ENCODE assay signal across 7 mouse cellular contexts in genomic region chr4:135382316-135382715, GRCm38 (mm10). TPM values are rescaled to one million over a fixed set of nuclear protein-coding genes. Genes with fewer than 3 reads are reported as not detected.
DNase-seq lines count a peak whose midpoint lies in the region; ATAC-seq and TF ChIP-seq lines count a peak whose summit lies in the region.

No protein-coding gene starts in this region.

- H3K9ac ChIP-seq in ES-Bruce4 (ENCODE audit: low read depth, poor library complexity, severe bottlenecking), result no peak overlapping the region
- no peak overlapping the region for H3K9ac ChIP-seq in forebrain, postnatal 0 days
- no peak overlapping the region for H3K9ac ChIP-seq in intestine, embryonic 16.5 days (ENCODE audit: low read depth, low read length)
- H3K9ac ChIP-seq in liver, embryonic 11.5 days (ENCODE audit: low read depth, low read length), result no peak overlapping the region

- TF ChIP-seq CTCF in ES-Bruce4 (IDR thresholded peaks at IDR 0.05; ENCODE audit: low read depth, low read length), result peak; percentile 98
- TF ChIP-seq CTCF in forebrain, postnatal 0 days (IDR thresholded peaks at IDR 0.05; ENCODE audit: low read depth), result peak; percentile 97

- H3K4me3 ChIP-seq in ES-Bruce4 (ENCODE audit: low read depth, low read length), result no peak overlapping the region
- H3K4me3 ChIP-seq in forebrain, postnatal 0 days (ENCODE audit: low read depth, low read length), result no peak overlapping the region
- no peak overlapping the region for H3K4me3 ChIP-seq in intestine, embryonic 16.5 days (ENCODE audit: low read length)
- no peak overlapping the region for H3K4me3 ChIP-seq in liver, embryonic 11.5 days (ENCODE audit: low read depth, low read length)

- no peak overlapping the region for H3K27ac ChIP-seq in ES-Bruce4 (ENCODE audit: insufficient read depth, low read length)
- no peak overlapping the region for H3K27ac ChIP-seq in forebrain, postnatal 0 days (ENCODE audit: low read depth, low read length)
- no peak overlapping the region for H3K27ac ChIP-seq in intestine, embryonic 16.5 days (ENCODE audit: low read length)
- no peak overlapping the region for H3K27ac ChIP-seq in liver, embryonic 11.5 days (ENCODE audit: low read depth, low read length)

- no peak for TF ChIP-seq POLR2A in ES-Bruce4 (IDR thresholded peaks at IDR 0.05; ENCODE audit: insufficient read depth, low read length)

- WGBS in forebrain, postnatal 0 days, result 4% methylated on average over 14 of the region's 14 CpGs
- 5% methylated on average over 14 of the region's 14 CpGs for WGBS in intestine, embryonic 16.5 days
- WGBS in liver, embryonic 11.5 days, result 4% methylated on average over 14 of the region's 14 CpGs

- no peak overlapping the region for H3K4me2 ChIP-seq in forebrain, postnatal 0 days (ENCODE audit: low read depth)
- no peak overlapping the region for H3K4me2 ChIP-seq in intestine, embryonic 16.5 days (ENCODE audit: low read depth, low read length)
- H3K4me2 ChIP-seq in liver, embryonic 11.5 days, result no peak overlapping the region

- DNase-seq in B cell, adult 2 months, result peak; percentile 75 to 78
- peak; percentile 62 for DNase-seq in c-Kit-positive CD71-positive TER-119-negative erythroid progenitor cells, embryonic 14.5 days (ENCODE audit: low read depth)
- DNase-seq in forebrain, postnatal 0 days, result peak; percentile 93
- DNase-seq in liver, embryonic 11.5 days (ENCODE audit: low spot score), result peak; percentile 71
- peak; percentile 71 to 76 for DNase-seq in right cerebral cortex, adult 2 months (ENCODE audit: low spot score in 2 of 2)

- no peak for TF ChIP-seq EP300 in ES-Bruce4 (IDR thresholded peaks at IDR 0.05; ENCODE audit: insufficient read depth, low read depth, low read length)

- no peaks in the 10 kb centered on the region for H3K27me3 ChIP-seq in ES-Bruce4 (ENCODE audit: control insufficient read depth, insufficient read depth, low read length, poor library complexity, severe bottlenecking)
- H3K27me3 ChIP-seq in forebrain, postnatal 0 days (ENCODE audit: insufficient read depth, low read length), result no peaks in the 10 kb centered on the region
- H3K27me3 ChIP-seq in intestine, embryonic 16.5 days (replicated peaks; ENCODE audit: control insufficient read depth, insufficient read depth, low read length), result no peaks in the 10 kb centered on the region
- no peaks in the 10 kb centered on the region for H3K27me3 ChIP-seq in liver, embryonic 11.5 days (replicated peaks; ENCODE audit: control insufficient read depth, insufficient read depth, low read length)

- peaks cover 6% of the 10 kb centered on the region for H3K4me1 ChIP-seq in ES-Bruce4 (ENCODE audit: control insufficient read depth, insufficient read depth, low read length)
- no peaks in the 10 kb centered on the region for H3K4me1 ChIP-seq in forebrain, postnatal 0 days (ENCODE audit: insufficient read depth)
- H3K4me1 ChIP-seq in intestine, embryonic 16.5 days (ENCODE audit: control insufficient read depth, insufficient read depth, low read length), result peaks cover 6% of the 10 kb centered on the region; the same call in 1 of the 2 replicates
- no peaks in the 10 kb centered on the region for H3K4me1 ChIP-seq in liver, embryonic 11.5 days (replicated peaks; ENCODE audit: control insufficient read depth, insufficient read depth, low read length)

- H3K36me3 ChIP-seq in ES-Bruce4 (ENCODE audit: control insufficient read depth, insufficient read depth, low read length, poor library complexity, severe bottlenecking), result no peaks in the 10 kb centered on the region
- H3K36me3 ChIP-seq in forebrain, postnatal 0 days (ENCODE audit: insufficient read depth), result no peaks in the 10 kb centered on the region
- H3K36me3 ChIP-seq in intestine, embryonic 16.5 days (ENCODE audit: control insufficient read depth, insufficient read depth, low read length), result no peaks in the 10 kb centered on the region
- H3K36me3 ChIP-seq in liver, embryonic 11.5 days (ENCODE audit: control insufficient read depth, insufficient read depth, low read length), result no peaks in the 10 kb centered on the region

- ATAC-seq in forebrain, postnatal 0 days, result peak; percentile 76
- ATAC-seq in intestine, embryonic 16.5 days, result 0 out of 2 replicates have a peak, but pooled peaks have one; percentile 44
- ATAC-seq in liver, embryonic 11.5 days (replicated peaks; ENCODE audit: low FRiP score), result no peak

- H3K9me3 ChIP-seq in ES-Bruce4 (replicated peaks; ENCODE audit: control insufficient read depth, insufficient read depth, low read length, poor library complexity, severe bottlenecking), result no peaks in the 10 kb centered on the region
- H3K9me3 ChIP-seq in forebrain, postnatal 0 days (ENCODE audit: low read length), result no peaks in the 10 kb centered on the region
- no peaks in the 10 kb centered on the region for H3K9me3 ChIP-seq in intestine, embryonic 16.5 days (ENCODE audit: control insufficient read depth, low read length)
- H3K9me3 ChIP-seq in liver, embryonic 11.5 days (ENCODE audit: control insufficient read depth, low read length), result no peaks in the 10 kb centered on the region

RNA-seq across cellular contexts. Expression of gene Ncmap, which starts 15.7 kb away (rescaled TPM):
- 2.3 TPM in 2 replicates for polyA plus RNA-seq in ES-Bruce4 (2011; ENCODE audit: insufficient read depth, insufficient read length, low read depth, missing spikeins)
- 0.90 and 1.2 TPM in 2 replicates for total RNA-seq in forebrain, postnatal 0 days (2014; rRNA removed)
- polyA plus RNA-seq in forebrain, postnatal 0 days (2015; fragmentation: Nextera tagmentation; extraction: Ambion mirVana), result 0.63 and 0.86 TPM in 2 replicates
- polyA plus RNA-seq in intestine, embryonic 16.5 days (2015; fragmentation: Nextera tagmentation; extraction: Ambion mirVana), result 6.1 and 7.3 TPM in 2 replicates
- 0.86 TPM in 1 of 2 replicates, not detected in the other for polyA plus RNA-seq in liver, embryonic 11.5 days (2014; fragmentation: Nextera tagmentation; extraction: Ambion mirVana)

RNA-seq across cellular contexts. Expression of gene Srrm1, which starts 29.2 kb away (rescaled TPM):
- polyA plus RNA-seq in ES-Bruce4 (2011; ENCODE audit: insufficient read depth, insufficient read length, low read depth, missing spikeins), result 410 and 411 TPM in 2 replicates
- 38.5 and 46.6 TPM in 2 replicates for total RNA-seq in forebrain, postnatal 0 days (2014; rRNA removed)
- 129 and 173 TPM in 2 replicates for polyA plus RNA-seq in forebrain, postnatal 0 days (2015; fragmentation: Nextera tagmentation; extraction: Ambion mirVana)
- 152 and 176 TPM in 2 replicates for polyA plus RNA-seq in intestine, embryonic 16.5 days (2015; fragmentation: Nextera tagmentation; extraction: Ambion mirVana)
- 191 and 195 TPM in 2 replicates for polyA plus RNA-seq in liver, embryonic 11.5 days (2014; fragmentation: Nextera tagmentation; extraction: Ambion mirVana)

RNA-seq across cellular contexts. Expression of gene Rcan3, which starts 51.3 kb away (rescaled TPM):
- 15.9 and 19.7 TPM in 2 replicates for polyA plus RNA-seq in ES-Bruce4 (2011; ENCODE audit: insufficient read depth, insufficient read length, low read depth, missing spikeins)
- total RNA-seq in forebrain, postnatal 0 days (2014; rRNA removed), result 52.4 and 67.3 TPM in 2 replicates
- polyA plus RNA-seq in forebrain, postnatal 0 days (2015; fragmentation: Nextera tagmentation; extraction: Ambion mirVana), result 32.6 and 40.4 TPM in 2 replicates
- 14.1 and 14.5 TPM in 2 replicates for polyA plus RNA-seq in intestine, embryonic 16.5 days (2015; fragmentation: Nextera tagmentation; extraction: Ambion mirVana)
- 8.6 and 9.2 TPM in 2 replicates for polyA plus RNA-seq in liver, embryonic 11.5 days (2014; fragmentation: Nextera tagmentation; extraction: Ambion mirVana)
